Mouse (Mus musculus): ENCODE data around the gene Tmx4.
"Not testable (repeated sequence)": the region's sequence is repeated elsewhere in the genome, so short reads cannot be mapped to it uniquely, and the experiment has no call there.

Tmx4 gene

DNA sequence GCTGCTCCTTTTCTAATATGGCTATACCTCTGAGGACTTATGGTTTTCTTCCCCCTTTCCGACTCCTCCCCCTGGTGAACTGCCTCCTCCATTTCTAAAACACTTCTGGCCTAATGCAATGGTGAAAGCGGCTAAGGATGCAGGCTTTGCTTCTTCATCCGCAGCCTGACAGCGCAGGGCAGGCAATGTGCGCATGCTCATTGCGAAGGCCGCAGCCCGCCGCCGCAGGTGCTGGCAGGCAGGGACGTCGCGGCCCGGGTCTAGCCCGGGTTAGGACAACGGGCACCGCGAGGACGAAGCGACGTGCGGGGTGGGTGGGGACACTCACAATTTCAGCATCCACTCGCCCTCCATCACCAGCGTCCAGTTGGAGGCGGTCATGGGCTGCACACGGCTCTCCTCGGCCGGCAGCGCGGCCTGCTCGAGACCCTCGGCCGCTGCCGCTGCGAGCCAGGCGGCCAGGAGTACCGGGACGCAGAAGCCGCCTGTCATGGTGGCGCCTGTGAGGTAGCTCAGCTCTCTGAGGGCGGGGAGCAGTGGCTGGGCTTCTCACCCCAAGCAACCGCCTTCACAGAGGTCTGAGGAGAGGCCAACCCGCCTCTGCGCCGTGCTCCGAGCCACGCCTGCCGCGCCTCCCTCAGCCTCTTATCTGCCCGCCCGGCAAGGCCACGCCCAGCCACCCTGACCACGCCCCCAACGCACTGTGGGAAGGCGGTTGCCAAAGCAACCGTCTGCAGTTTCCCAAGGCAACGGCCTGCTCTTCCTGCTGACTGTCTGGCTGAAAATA is at the start of gene Tmx4:
Gene Tmx4, minus strand, starts transcription at position 632 of the 787 bp plus-strand sequence.
- peak; percentile 96 for DNase-seq (ENCODE audit: low read depth)

DNA sequence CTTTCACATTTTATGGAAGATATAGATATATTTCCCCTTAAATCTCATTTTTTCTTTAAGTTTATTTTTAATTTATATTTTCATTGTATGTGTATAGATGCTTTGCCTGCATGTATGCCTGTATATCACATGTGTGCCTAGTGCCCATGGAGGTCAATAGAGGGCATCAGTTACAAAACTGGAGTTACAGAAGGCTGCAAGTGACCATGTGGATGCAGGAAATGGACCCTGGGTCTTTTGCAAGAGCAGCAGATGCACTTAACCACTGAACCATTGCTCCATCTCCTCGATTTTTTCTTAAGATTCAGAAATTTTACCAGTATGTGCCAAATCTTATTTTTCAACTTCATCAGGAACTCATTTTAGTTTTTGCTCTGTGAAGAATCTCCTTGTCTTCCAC is 48.2 kb upstream of the Tmx4 start:
- no peak for DNase-seq (ENCODE audit: low read depth)

DNA sequence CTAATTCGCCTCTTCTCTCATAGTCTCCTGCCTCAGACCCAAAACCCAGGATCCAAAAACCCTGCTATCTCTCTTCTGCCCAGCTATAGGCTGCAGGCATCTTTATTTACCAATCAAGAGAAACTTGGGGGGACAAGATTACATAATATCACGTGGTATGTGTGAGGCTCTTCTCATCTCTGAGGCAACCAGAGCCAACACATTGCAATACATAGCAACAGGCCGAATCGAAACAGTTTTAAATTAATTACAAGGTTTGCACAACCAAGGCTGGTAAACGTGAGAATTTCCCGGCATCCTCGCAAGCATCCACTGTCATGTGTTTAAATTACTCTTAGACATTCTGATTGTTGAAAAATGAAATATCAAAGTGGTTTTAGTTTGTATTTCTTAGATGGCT is 47.1 kb upstream of the Tmx4 start:
- DNase-seq (ENCODE audit: low read depth): no peak

DNA sequence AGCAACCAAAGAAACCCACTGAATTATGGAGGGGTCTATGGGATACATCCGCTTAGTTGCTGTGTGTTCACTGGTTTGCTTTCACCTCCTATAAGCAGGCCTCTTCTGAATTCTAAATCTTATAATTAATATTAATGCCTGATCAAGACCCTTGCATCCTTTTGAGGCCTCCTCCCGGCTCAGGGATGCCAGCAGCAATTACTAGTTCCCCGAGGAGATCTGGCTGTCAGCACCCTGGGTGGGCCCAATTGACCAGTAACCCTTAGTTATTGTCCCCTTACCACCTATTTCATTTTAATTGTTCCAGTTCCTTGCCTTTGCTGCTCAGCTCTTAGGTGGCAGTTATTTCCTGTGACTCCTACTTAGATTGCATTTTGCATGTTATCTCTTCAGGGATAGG is 38.4 kb upstream of the Tmx4 start:
- DNase-seq (ENCODE audit: low read depth): no peak

- DNase-seq (ENCODE audit: low read depth): peak; percentile 7
Observed at GRCm38 (mm10) chr2:134681271-134681961, 37.5 kb upstream of the Tmx4 start.

GRCm38 (mm10) chr2:134679567-134679966 is 35.6 kb upstream of the Tmx4 start:
- DNase-seq (ENCODE audit: low read depth): no peak

- no peak for DNase-seq (ENCODE audit: low read depth)
Observed at GRCm38 (mm10) chr2:134675465-134675864, 31.5 kb upstream of the Tmx4 start.

- DNase-seq (ENCODE audit: low read depth): peak; percentile 50
Observed at GRCm38 (mm10) chr2:134673604-134674003, 29.7 kb upstream of the Tmx4 start.

GRCm38 (mm10) chr2:134656477-134656876 is 12.5 kb upstream of the Tmx4 start:
- no peak for DNase-seq (ENCODE audit: low read depth)

DNA sequence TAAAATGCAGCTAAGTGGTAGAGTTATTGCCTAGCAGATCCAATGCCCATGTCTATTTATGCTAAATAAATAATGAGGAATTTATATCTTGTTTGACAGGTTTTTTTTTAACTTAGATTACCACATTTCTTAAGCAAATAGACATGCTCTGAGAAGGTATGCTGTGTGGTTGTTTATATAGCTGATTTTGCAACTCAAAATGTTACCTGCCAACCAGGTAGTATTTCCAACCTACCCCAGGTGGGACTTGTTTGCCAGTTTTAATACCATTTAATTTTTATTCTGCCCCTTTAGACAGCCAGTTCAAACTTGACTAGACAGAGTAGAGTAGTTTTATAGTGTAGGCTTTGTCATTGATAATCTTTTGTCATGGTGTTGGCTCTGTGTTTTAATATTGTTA is 10.7 kb upstream of the Tmx4 start:
- no peak for DNase-seq (ENCODE audit: low read depth)

DNA sequence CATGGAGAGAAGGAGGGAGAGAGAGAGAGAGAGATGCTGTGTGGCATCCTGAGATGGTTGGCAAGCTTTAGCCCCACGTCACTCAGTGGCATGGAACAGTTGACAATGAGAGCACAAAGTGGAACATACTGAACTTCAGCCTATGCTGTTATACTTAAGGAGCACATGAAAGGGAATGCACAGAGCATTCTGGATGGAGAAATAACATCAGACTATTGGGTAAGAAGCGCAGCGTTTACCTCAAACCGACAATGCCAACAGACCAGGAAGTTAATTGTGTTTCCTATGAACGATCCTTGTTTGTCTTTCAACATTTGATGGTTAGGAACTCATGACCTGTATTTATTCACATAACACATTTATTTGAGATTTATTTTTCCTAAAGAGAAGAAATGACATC is 8.8 kb upstream of the Tmx4 start:
- DNase-seq (ENCODE audit: low read depth): no peak

DNA sequence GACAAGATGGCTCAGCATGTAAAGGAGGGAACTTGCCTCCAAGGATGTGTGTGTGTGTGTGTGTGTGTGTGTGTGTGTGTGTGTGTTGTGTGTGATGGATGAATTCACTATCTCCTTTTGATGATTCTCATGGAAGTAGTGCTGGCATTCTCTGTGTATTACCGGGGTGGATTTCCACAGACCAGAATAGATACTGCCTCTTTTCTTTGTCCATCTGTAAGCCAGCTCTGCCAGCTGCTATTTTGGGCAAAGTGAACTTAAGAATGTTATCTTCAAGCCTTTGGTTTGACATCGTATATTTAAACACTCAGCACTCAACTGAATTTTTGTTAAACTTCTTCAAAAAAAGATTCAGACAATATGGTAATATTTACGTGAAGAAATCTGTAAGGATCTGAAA is 5.1 kb upstream of the Tmx4 start:
- no peak for DNase-seq (ENCODE audit: low read depth)

GRCm38 (mm10) chr2:134645752-134646151 is 1.8 kb upstream of the Tmx4 start:
- DNase-seq (ENCODE audit: low read depth): no peak

- no peak for DNase-seq (ENCODE audit: low read depth)
Observed at GRCm38 (mm10) chr2:134645166-134645565, 1.2 kb upstream of the Tmx4 start.

DNA sequence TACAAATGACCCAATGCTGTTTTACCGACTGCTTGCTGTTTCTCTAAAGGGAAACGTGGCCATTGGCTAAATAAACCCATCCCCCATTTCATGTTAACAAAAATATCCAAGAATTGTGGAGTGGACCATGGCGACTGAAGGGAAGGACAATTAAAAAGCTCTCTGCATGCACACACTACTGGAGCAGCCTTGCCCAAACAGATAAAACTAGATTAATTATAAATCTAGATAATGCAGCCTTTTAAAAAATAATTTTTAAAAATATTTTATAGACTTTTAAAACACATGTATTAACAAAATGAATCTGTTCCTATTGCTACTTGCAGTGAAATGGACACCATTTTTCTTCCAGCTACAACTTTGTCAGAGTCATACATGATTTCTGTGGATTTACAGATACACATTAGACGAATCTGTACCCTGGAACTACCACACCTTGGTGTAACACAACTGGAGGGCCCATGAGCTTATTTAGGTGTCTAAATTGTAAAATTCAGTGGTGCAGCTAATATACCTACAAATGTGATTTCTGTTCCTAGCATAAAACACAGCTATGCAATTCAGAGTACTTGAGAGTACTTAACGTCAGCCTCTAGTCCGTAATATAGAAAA is 462 bp upstream of the Tmx4 start:
- peak; percentile 18 for DNase-seq (ENCODE audit: low read depth)

GRCm38 (mm10) chr2:134642377-134642776 is 1.6 kb downstream of the Tmx4 start:
- no peak for DNase-seq (ENCODE audit: low read depth)

DNA sequence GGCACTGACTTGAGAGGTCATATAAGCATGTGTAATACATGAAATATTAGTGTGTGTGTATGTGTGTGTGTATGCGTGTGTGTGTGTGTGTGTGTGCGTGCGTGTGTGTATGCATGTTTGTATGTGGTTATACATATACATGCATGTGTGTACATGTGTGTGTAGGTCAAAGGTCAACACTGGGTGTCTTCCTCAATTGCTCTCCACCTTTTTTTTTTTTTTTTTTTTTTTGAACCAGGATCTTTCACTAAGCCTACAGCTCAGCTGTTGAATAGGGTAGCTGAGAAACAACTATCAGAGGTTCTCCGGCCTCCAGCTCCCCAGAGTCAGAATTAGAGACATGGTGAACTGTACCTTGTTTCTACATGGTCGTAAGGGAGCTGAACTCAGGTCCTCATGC is 2.6 kb downstream of the Tmx4 start:
- DNase-seq (ENCODE audit: low read depth): no peak

DNA sequence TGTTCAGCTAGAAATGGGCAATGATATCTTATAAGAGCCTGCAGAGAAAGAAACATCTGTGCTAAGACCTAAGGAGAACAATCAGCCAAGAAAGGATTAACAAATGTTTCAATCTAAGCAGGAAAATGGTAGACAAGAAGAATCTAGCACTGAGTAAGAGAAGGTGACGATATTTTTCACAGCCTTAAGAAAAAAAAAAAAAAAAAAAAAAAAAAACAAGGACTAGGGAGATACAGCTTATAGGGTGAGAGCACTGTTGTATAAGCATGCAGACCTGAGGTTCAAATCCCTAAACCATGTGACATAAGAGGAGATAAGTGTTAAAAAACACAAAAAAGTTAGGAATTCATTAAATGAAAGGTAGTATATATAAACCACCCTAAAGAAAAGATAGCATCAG is 3.5 kb downstream of the Tmx4 start:
- no peak for DNase-seq (ENCODE audit: low read depth)

DNA sequence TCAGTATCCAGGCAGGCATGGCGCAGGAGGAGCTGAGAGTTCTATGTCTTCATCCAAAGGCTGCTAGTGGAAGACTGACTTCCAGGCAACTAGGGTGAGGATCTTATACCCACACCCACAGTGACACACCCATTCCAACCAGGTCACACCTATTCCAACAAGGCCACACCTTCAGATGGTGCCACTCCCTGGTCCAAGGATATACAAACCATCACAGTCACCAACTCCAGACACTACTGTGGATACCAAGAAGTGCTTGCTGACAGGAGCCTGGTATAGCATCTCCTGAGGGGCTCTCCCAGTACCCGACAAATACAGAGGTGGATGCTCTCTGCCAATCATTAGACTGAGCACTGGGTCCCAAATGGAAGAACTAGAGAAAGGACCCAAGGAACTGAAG is 15.4 kb downstream of the Tmx4 start:
- DNase-seq (ENCODE audit: low read depth): not testable (repeated sequence)

DNA sequence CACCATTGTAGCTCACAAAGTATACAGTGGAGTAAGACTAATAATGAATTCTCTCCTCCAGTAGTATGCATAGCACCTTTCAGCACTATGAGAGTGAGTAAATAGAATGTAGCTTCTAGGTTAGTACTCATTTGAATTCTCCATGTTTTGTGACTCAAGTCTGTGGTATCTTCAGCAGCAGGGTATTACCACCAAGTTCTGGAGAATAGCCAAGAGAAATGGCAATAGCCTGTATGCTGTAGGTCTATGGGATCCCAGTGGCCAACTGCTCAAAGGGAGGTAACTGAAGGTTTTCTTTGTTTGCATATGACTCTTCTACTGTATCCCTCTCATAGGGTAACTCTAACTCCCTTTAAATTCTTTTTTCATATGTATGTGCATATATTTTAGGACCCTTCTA is 39.0 kb downstream of the Tmx4 start:
- no peak for DNase-seq (ENCODE audit: low read depth)

DNA sequence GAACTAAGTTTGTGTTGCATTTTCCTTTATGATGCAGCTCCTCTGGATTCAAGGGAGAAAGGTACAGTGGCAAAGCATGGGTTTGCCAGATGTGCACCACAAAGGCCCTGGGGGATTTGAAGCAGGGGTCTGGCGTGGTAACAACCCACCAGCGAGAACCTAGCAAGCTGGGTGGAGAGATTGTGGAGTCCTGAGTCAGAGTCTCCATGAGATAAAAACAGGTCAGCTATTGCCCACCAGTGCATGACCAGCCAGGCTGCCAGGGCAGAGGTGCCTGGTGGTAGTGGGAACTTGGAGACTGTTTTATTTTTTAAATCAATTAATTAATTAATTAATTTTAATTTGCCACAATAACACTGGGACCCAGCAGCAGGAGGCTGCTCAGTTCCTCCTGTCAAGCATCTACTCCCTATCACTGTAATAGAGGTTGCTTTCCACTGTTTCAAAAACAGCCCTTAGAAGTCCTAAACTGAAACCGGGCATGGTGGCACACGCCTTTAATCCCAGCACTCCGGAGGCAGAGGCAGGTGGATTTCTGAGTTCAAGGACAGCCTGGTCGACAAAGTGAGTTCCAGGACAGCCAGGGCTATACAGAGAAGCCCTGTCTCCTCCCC is 52.8 kb downstream of the Tmx4 start:
- no peak for DNase-seq (ENCODE audit: low read depth)

DNA sequence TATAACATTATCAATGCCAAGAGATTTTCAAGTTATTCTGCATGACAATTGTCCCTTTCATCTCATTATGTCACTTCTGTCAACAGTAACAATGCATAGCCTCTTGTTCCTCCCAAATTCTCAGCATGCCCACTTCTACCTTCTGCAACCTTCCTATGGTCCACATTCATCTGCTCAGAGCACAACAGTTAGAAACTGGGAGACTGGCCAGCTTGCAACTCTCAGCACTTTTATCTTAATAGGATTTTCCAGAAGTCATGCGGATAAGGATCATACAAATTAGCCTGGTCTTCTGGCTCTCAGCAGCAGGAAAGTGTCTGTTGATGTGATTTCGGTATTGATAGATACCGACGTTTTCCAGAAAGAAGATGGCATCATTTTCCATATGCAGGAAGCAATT is 58.7 kb downstream of the Tmx4 start:
- no peak for DNase-seq (ENCODE audit: low read depth)

DNA sequence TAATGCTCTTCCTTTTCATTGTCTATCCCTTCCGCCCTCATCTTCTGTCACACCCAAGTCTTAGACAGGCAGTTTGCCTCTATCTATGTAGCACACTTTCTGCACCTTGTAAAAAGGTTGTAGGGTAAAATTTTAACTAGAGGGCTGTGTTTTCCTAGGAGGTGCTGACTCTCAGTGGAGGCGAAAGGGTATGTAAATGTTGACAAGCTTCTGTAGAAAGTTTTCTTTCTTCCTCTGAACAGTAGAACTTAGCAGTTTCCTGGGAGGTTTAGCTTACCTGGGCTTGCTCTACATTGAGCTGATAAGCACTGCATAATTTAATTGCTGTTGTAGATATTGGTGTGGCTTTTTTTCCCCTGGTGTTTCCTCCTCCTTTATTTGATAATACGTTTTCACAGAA is 84.5 kb downstream of the Tmx4 start:
- DNase-seq (ENCODE audit: low read depth): no peak
